Mouse (Mus musculus) kidney, postnatal 10 days (tissue): ENCODE measurements at regions not wholly inside any gene's neighbourhood (a gene's known extent, or its start where the extent isn't known, plus 50 kb on each side); places are given as distances from the start of the nearest gene placed in this dataset.
"Not testable (repeated sequence)": the region's sequence is repeated elsewhere in the genome, so short reads cannot be mapped to it uniquely, and the experiment has no call there.

Experiments used
- DNase-seq: peaks from one replicate; pipeline ENCODE4 v3.0.0; 2021; ENCODE audit warnings: mixed read lengths

- no peak for DNase-seq
These were observed 164.4 kb upstream of the Meox2 start for GRCm38 (mm10) chr12:36943903-36944302.

DNA sequence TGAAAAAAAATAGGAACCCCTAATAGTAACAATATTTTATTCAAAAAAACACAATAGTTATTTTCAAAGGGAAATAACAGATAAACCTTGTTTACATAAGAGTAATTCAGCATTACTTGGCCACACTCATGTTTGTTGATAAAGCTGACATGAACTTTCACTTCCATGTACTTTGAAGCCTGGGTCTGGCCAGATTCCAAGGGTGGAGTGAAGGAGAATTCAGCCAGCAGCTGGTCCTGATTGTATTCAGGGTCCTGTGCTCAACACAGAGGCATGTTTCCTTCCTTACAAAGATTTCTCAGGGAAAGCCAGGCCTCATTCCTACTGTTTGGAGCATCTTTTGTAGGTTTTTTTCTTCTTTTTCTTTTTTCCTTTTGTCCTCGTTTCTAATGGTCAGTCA, 162.4 kb upstream of the Meox2 start:
- DNase-seq: peak; percentile 87

- DNase-seq: no peak
These were observed 160.4 kb upstream of the Meox2 start for GRCm38 (mm10) chr12:36947902-36948301.

DNA sequence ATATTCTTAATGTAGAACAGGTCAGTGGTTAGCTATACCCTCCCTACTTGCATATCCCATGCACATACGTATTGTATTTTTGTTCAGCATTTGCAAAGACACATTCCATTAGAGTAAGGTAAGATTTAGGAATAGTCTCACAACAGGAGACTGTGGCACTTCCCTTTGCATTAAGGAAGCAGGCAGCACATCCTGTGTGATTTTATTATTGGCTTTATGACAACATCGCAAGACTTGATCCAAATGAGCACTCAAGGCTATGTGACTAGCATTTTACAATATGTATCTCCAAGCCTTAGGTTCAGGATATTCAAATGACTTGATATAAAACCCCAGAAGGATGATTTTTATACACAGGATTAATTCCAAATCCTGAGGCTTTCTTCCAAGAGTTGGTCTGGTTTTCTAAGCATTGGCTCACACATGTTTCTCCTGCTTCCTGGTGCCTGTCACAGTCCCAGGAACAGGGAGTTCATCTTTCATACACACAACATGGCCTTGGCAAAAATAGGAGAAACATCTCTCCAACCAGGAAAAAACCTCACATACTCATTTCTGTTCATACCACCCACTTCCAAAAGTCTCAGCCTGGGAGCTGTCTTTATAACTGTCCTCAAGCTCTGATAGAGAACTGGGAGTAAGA, 159.1 kb upstream of the Meox2 start:
- no peak for DNase-seq

DNA sequence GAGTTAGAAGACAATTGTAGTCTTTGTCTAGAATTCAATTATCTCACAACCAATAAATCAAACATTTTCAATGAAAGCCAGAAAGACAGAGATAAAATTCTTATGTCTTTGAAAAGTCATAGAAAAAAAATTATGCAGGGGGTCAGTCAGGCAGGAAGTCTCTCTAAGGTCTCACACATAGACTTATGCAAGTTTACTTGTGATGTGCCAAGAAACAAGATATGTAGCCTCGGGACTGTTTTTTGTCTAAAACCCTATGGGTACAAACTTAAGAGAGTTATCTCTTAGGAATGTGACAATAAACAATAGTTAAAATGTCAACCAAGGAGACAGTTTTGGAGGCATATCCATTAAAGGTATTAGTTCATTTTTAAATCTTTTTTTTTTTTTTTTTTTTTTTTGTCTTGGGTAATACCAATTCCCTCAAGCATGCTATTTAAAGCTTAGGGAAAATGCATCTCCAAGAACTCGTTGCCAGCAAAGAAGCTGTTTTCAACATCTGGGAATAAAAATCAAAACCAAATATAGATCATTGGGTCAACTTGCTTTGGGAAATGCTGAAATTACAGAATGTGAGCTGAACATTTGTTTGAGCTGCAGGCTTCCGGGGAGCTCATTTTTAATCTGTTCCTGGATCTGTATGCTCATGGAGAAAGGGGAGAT, 133.8 kb upstream of the Meox2 start:
- no peak for DNase-seq

DNA sequence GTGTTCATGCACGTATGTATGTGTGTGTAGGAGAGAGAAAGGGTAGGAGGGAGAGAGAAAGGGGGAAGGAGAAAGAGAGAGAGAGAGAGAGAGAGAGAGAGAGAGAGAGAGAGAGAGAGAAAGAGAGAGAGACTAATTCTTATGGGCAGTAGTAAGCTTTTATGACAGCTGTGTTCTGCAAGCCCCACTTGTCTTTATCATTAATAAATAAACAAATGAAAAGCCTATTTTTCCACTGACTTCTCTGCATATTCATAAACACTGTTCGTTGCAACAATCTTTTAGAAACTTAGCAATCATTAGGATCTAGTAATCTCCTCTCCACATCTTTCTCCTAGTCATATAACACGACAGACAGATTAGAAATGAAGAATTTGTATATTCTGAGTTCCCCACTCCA, 131.2 kb upstream of the Meox2 start:
- no peak for DNase-seq

DNA sequence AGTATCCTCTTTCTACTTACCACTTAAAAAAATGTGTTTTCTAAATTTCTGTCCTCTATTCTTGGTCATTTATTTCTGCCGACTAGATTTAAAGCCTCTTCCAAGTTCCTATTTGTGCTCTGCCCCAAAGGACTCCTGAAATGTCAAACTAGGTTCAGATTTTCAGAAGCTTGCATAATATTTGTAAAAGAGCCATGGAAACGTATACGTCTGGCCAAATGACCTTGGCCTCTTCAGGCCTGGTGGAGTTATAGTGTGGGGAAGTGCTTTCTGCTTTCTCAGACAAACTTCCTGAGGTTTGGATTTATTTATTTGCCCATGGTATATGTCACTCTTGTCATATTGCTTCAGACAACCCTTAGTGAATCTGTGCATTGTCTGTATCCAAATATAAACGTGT, 117.2 kb upstream of the Meox2 start:
- no peak for DNase-seq

DNA sequence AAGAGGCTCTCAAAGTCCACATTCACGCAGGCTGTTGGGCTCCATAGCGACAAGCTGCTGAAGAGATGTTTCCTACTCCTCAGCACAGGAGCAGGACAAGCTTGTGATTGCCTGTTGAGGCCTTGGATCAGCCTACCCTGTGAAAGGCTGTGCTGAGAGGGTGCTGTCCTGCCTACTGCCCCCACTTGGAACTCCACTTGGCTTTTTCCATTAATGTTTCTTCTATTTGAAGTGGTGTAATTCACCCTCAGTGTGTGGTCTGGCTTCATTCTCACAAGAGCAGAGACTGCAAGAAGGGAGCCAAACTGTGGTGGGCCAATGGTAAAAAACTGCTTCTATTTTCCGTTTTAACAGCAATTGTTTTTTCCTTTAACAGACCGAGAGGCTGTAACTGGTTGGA, 116.4 kb upstream of the Meox2 start:
- DNase-seq: no peak

DNA sequence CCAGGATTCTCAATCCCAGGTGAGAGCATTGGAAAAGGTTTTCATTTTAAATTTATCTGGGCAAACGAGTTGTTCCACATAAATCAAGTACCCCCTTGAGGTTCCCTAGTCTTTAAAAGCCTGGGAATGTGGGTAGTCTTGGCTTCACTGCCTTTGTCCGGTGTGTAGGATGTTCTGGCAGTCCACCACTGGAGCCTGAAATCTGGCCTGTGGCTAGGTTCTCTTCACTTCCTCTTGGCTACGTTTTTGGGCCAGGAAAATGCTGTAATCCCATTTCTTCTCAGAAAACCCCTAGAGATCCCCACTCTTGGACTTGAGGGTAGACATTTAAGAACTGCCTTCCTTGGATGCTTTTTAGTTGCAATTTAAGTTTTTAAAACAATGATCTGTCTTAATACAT, 106.9 kb upstream of the Meox2 start:
- DNase-seq: no peak

DNA sequence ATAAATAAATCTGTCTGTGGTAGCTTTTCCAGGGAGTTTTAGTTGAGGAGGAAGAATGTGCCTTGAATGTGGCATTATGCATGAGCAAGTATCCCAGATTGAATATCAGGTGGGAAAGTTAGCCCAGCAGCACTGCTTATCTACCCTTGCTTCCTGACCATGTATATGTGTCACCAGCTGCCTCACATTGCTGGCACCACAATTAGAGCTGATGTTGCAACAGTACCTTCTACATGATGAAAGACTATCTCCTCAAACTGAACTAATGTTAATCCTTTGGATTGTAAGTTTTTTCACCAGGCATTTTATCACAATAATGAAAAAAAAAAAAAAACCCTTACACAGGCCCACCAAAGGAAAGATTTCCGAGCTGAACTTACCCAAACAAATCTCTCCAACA, 103.1 kb upstream of the Meox2 start:
- no peak for DNase-seq

DNA sequence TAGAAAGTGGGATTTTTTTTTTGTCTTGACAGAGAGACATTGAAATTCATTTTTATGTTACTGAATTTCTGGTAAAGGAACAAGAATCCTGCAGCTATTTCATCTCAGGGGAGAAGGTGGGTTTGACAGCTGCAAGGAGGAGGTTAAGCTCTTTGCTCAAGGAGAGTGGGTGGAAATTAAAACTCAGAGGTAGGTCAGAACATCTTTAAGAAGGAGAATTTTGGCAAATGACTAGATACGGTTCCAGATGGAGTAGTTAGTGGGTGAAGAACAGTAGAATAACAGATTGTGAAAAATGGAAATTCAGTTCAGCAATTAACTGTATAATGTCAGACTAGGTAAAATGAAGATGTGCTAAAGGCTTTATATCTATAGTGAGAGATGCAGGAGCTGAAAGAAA, 98.0 kb upstream of the Meox2 start:
- no peak for DNase-seq

- DNase-seq: no peak
These were observed 93.9 kb upstream of the Meox2 start for GRCm38 (mm10) chr12:37014401-37014800.

- not testable (repeated sequence) for DNase-seq
These were observed 93.4 kb upstream of the Meox2 start for GRCm38 (mm10) chr12:37014945-37015344.

GRCm38 (mm10) chr12:37015474-37016248, 92.7 kb upstream of the Meox2 start:
- DNase-seq: no peak

DNA sequence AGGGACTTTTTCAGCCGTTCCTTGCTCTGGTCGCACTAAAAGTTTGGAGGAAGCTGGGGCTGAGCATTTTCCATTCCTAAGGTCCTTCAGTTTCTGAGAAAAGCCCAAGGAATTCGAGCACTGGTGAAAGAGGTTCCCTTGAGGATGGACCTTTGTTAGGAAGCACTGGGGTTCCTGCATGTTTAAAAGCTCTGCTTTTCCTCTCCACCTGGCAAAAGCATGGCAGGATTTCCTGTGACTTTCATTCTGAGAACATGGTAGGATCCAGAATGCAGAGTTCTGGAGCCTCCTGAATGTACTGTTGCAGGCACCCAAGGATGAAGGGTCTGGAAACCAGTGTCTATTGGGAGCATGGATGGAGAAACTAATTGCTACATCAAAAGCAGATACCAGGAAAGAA, 61.1 kb upstream of the Meox2 start:
- no peak for DNase-seq

- DNase-seq: no peak
These were observed 57.7 kb upstream of the Meox2 start for GRCm38 (mm10) chr12:37050596-37050995.

DNA sequence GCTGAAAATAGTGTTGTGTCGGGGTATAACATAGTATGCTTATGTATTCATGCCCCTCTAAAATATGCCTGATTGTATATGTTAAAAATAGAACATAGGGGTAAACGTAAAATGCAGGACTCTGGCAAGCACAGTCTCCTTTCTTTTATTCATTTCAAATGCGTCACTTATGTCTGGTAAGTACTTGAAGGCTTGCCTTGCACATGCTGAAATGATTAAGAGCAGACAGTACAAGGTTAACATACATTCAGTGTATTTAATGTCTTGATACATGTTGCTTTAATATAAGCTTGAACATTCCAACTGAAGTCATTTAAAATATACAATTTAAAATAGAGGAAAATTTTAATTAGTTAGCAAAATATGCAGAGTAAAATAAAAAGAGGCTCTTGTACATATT, 50.9 kb upstream of the Meox2 start:
- no peak for DNase-seq
